Mouse (Mus musculus) gonadal fat pad, adult 2 months (tissue): Measurements from ENCODE around the gene Itk. TPM values are rescaled to one million over a fixed set of nuclear protein-coding genes. Genes with fewer than 3 reads are reported as not detected.

Source experiments
- DNase-seq: peaks from one replicate; pipeline ENCODE4 v3.0.0-alpha.2; 2012; ENCODE audit warnings: low read depth
- polyA plus RNA-seq: library from polyadenylated mRNA; depleted of rRNA; stranded (reverse); fragments of >200 nt; gene quantifications from 2 replicates; pipeline ENCODE4 v1.2.3, GENCODE M21; 2012

The Itk gene
- polyA plus RNA-seq, 1 experiment = 0.20 TPM

- DNase-seq = no peak
These were observed 80.9 kb downstream of the Itk start for GRCm38 (mm10) chr11:46308271-46308974.

GRCm38 (mm10) chr11:46307768-46308167 is 81.5 kb downstream of the Itk start:
- no peak for DNase-seq

GRCm38 (mm10) chr11:46306776-46307175 is 82.5 kb downstream of the Itk start:
- no peak for DNase-seq

GRCm38 (mm10) chr11:46305881-46306520 is 83.3 kb downstream of the Itk start:
- no peak for DNase-seq

GRCm38 (mm10) chr11:46304864-46305710 is 84.2 kb downstream of the Itk start:
- DNase-seq = no peak

- no peak for DNase-seq
These were observed 85.2 kb downstream of the Itk start for GRCm38 (mm10) chr11:46304093-46304492.

GRCm38 (mm10) chr11:46302471-46302870 is 86.8 kb downstream of the Itk start:
- DNase-seq = no peak

GRCm38 (mm10) chr11:46301579-46302248 is 87.6 kb downstream of the Itk start:
- no peak for DNase-seq

- DNase-seq = no peak
These were observed 89.4 kb downstream of the Itk start for GRCm38 (mm10) chr11:46299901-46300300.

GRCm38 (mm10) chr11:46298889-46299785 is 90.2 kb downstream of the Itk start:
- DNase-seq = no peak

GRCm38 (mm10) chr11:46294390-46294789 is 94.9 kb downstream of the Itk start:
- no peak for DNase-seq

GRCm38 (mm10) chr11:46293491-46293890 is 95.8 kb downstream of the Itk start:
- DNase-seq = no peak

- no peak for DNase-seq
These were observed 98.3 kb downstream of the Itk start for GRCm38 (mm10) chr11:46290988-46291405.

GRCm38 (mm10) chr11:46289561-46289960 is 99.8 kb downstream of the Itk start:
- no peak for DNase-seq

- no peak for DNase-seq
These were observed 100.3 kb downstream of the Itk start for GRCm38 (mm10) chr11:46289022-46289421.

- DNase-seq = no peak
These were observed 101.2 kb downstream of the Itk start for GRCm38 (mm10) chr11:46288091-46288490.

GRCm38 (mm10) chr11:46286803-46287202 is 102.5 kb downstream of the Itk start:
- DNase-seq = no peak

GRCm38 (mm10) chr11:46283800-46284199 is 105.5 kb downstream of the Itk start:
- DNase-seq = no peak

- DNase-seq = no peak
These were observed 106.7 kb downstream of the Itk start for GRCm38 (mm10) chr11:46282612-46283011.

GRCm38 (mm10) chr11:46278709-46279108 is 110.6 kb downstream of the Itk start:
- no peak for DNase-seq

GRCm38 (mm10) chr11:46278140-46278539 is 111.2 kb downstream of the Itk start:
- no peak for DNase-seq
